Mouse (Mus musculus): Measurements from ENCODE around the gene Egfr.

- TF ChIP-seq CTCF (IDR thresholded peaks at IDR 0.05; ENCODE audit: insufficient read depth, low read length) (no peak), POLR2A (IDR thresholded peaks at IDR 0.05; ENCODE audit: borderline replicate concordance, extremely low read depth, low read depth, low read length) (no peak)
Measured at GRCm38 (mm10) chr11:16816414-16816813, 64.4 kb downstream of the Egfr start.

Data from lung, adult 2 months (tissue).